Mouse (Mus musculus): ENCODE data around the gene Nhs. TPM values are rescaled to one million over a fixed set of nuclear protein-coding genes. Genes with fewer than 3 reads are reported as not detected.

Gene Nhs
- polyA plus RNA-seq, 1 experiment = 0.67 TPM

GRCm38 (mm10) chrX:161908652-161909403, 250.7 kb downstream of the Nhs start:
- TF ChIP-seq POLR2A (IDR thresholded peaks at IDR 0.05; ENCODE audit: borderline replicate concordance, control insufficient read depth, low read depth, low read length) = no peak
- TF ChIP-seq CTCF (IDR thresholded peaks at IDR 0.05; ENCODE audit: control insufficient read depth, insufficient read depth, low read length) = no peak
- Histone ChIP-seq H3K27ac (ENCODE audit: control insufficient read depth, insufficient read depth, low read depth, low read length, poor library complexity) (no peak overlapping the region), H3K4me1 (ENCODE audit: control insufficient read depth, insufficient read depth, low read length) (no peaks in the 10 kb centered on the region), H3K4me3 (replicated peaks; ENCODE audit: control insufficient read depth, low read depth, low read length) (no peak overlapping the region)
- 7% methylated on average over 47 of the region's 48 CpGs for WGBS

DNA sequence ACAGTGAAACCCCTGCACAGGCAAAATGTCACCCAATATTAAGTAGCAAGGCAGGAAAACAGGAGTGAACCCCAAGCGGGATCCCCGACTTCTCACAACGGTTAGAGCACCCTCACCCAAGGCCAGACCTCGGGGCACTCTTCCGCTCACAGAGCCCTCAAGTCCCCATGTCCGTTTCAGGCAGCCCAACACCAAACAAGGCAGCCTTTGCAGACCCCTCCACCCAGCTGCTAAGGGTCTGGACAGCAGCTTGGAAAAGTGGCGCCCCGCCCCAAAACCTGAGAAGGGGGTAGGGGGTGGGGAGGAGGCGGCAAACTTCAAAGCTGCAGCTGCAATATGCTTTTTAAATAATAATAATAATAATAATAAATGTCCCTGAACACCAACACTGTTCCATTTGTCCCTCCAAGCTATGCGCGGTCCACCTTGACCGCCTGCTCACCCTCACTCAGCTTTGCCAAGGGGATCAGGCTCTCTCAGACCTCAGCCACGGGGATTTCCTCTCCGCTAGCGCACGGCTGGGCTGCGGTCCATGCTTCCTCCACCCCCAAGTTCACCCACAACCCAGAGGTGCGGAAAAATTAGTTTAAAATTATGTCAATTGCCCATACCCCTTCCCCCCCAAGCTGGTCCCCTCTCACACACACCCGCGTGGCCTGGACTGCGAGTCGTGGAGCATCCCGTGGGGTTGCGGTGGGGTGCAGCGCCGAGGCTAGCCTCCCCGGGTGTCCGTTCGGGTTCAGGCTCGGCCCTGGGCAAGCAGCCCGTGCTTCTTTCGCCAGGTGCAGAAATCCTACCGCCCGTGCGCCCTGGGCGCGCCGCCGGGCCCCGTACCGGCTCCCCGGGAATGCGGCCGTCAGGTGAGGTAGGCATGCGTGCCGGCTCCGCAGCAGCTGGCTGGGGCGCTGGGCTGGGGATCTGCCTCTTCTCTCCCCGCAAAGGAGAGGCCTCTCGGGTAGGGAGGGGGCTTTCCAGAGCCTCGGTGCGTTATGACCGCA, 251.6 kb downstream of the Nhs start:
- no peak for TF ChIP-seq POLR2A (IDR thresholded peaks at IDR 0.05; ENCODE audit: borderline replicate concordance, control insufficient read depth, low read depth, low read length)
- TF ChIP-seq CTCF (IDR thresholded peaks at IDR 0.05; ENCODE audit: control insufficient read depth, insufficient read depth, low read length) = no peak
- Histone ChIP-seq H3K4me3 (replicated peaks; ENCODE audit: control insufficient read depth, low read depth, low read length) (no peak overlapping the region), H3K27ac (ENCODE audit: control insufficient read depth, insufficient read depth, low read depth, low read length, poor library complexity) (no peak overlapping the region), H3K4me1 (ENCODE audit: control insufficient read depth, insufficient read depth, low read length) (no peaks in the 10 kb centered on the region)
- 21% methylated on average over 45 of the region's 53 CpGs for WGBS

GRCm38 (mm10) chrX:161894442-161894841, 265.1 kb downstream of the Nhs start:
- no peaks in the 10 kb centered on the region; the same call in 1 of the 2 replicates for H3K4me1 ChIP-seq (ENCODE audit: control insufficient read depth, insufficient read depth, low read length)
- no peak overlapping the region for H3K27ac ChIP-seq (ENCODE audit: control insufficient read depth, insufficient read depth, low read depth, low read length, poor library complexity)
- TF ChIP-seq POLR2A (IDR thresholded peaks at IDR 0.05; ENCODE audit: borderline replicate concordance, control insufficient read depth, low read depth, low read length) = no peak
- no peak for TF ChIP-seq CTCF (IDR thresholded peaks at IDR 0.05; ENCODE audit: control insufficient read depth, insufficient read depth, low read length)
- 11% methylated on average over 2 of the region's 2 CpGs for WGBS
- no peak overlapping the region for H3K4me3 ChIP-seq (replicated peaks; ENCODE audit: control insufficient read depth, low read depth, low read length)

GRCm38 (mm10) chrX:161883661-161884060, 275.9 kb downstream of the Nhs start:
- 74% methylated on average over 3 of the region's 3 CpGs for WGBS
- Histone ChIP-seq H3K4me1 (ENCODE audit: control insufficient read depth, insufficient read depth, low read length) (no peaks in the 10 kb centered on the region), H3K27ac (ENCODE audit: control insufficient read depth, insufficient read depth, low read depth, low read length, poor library complexity) (no peak overlapping the region), H3K4me3 (replicated peaks; ENCODE audit: control insufficient read depth, low read depth, low read length) (no peak overlapping the region)
- TF ChIP-seq CTCF (IDR thresholded peaks at IDR 0.05; ENCODE audit: control insufficient read depth, insufficient read depth, low read length) (no peak), POLR2A (IDR thresholded peaks at IDR 0.05; ENCODE audit: borderline replicate concordance, control insufficient read depth, low read depth, low read length) (no peak)

GRCm38 (mm10) chrX:161877123-161877522, 282.4 kb downstream of the Nhs start:
- Histone ChIP-seq H3K27ac (ENCODE audit: control insufficient read depth, insufficient read depth, low read depth, low read length, poor library complexity) (no peak overlapping the region), H3K4me3 (replicated peaks; ENCODE audit: control insufficient read depth, low read depth, low read length) (no peak overlapping the region), H3K4me1 (ENCODE audit: control insufficient read depth, insufficient read depth, low read length) (no peaks in the 10 kb centered on the region)
- WGBS = 57% methylated on average over 1 of the region's 1 CpGs
- TF ChIP-seq POLR2A (IDR thresholded peaks at IDR 0.05; ENCODE audit: borderline replicate concordance, control insufficient read depth, low read depth, low read length) (no peak), CTCF (IDR thresholded peaks at IDR 0.05; ENCODE audit: control insufficient read depth, insufficient read depth, low read length) (no peak)

GRCm38 (mm10) chrX:161873511-161873910, 286.0 kb downstream of the Nhs start:
- TF ChIP-seq CTCF (IDR thresholded peaks at IDR 0.05; ENCODE audit: control insufficient read depth, insufficient read depth, low read length) (no peak), POLR2A (IDR thresholded peaks at IDR 0.05; ENCODE audit: borderline replicate concordance, control insufficient read depth, low read depth, low read length) (no peak)
- H3K27ac ChIP-seq (ENCODE audit: control insufficient read depth, insufficient read depth, low read depth, low read length, poor library complexity) = no peak overlapping the region
- H3K4me3 ChIP-seq (replicated peaks; ENCODE audit: control insufficient read depth, low read depth, low read length) = no peak overlapping the region
- H3K4me1 ChIP-seq (ENCODE audit: control insufficient read depth, insufficient read depth, low read length) = no peaks in the 10 kb centered on the region

- H3K4me3 ChIP-seq (replicated peaks; ENCODE audit: control insufficient read depth, low read depth, low read length) = no peak overlapping the region
- no peaks in the 10 kb centered on the region for H3K4me1 ChIP-seq (ENCODE audit: control insufficient read depth, insufficient read depth, low read length)
- no peak overlapping the region for H3K27ac ChIP-seq (ENCODE audit: control insufficient read depth, insufficient read depth, low read depth, low read length, poor library complexity)
- 90% methylated on average over 7 of the region's 7 CpGs for WGBS
- TF ChIP-seq CTCF (IDR thresholded peaks at IDR 0.05; ENCODE audit: control insufficient read depth, insufficient read depth, low read length) (no peak), POLR2A (IDR thresholded peaks at IDR 0.05; ENCODE audit: borderline replicate concordance, control insufficient read depth, low read depth, low read length) (no peak)
Observed at GRCm38 (mm10) chrX:161871306-161871705, 288.2 kb downstream of the Nhs start.

GRCm38 (mm10) chrX:161855630-161856029, 303.9 kb downstream of the Nhs start:
- TF ChIP-seq CTCF (IDR thresholded peaks at IDR 0.05; ENCODE audit: control insufficient read depth, insufficient read depth, low read length) = no peak
- no peak for TF ChIP-seq POLR2A (IDR thresholded peaks at IDR 0.05; ENCODE audit: borderline replicate concordance, control insufficient read depth, low read depth, low read length)
- WGBS = 55% methylated on average over 2 of the region's 2 CpGs

More at GRCm38 (mm10) chrX:161855630-161856029, 303.9 kb downstream of the Nhs start:
- Histone ChIP-seq H3K4me1 (ENCODE audit: control insufficient read depth, insufficient read depth, low read length) (no peaks in the 10 kb centered on the region), H3K4me3 (replicated peaks; ENCODE audit: control insufficient read depth, low read depth, low read length) (no peak overlapping the region), H3K27ac (ENCODE audit: control insufficient read depth, insufficient read depth, low read depth, low read length, poor library complexity) (no peak overlapping the region)

Data from bone marrow, adult 2 months (tissue).